Mouse (Mus musculus): ENCODE measurements around the gene Il6st. TPM values are rescaled to one million over a fixed set of nuclear protein-coding genes. Genes with fewer than 3 reads are reported as not detected.
A peak's percentile ranks its signal among the peaks of the same experiment; 100 is the strongest.

The Il6st gene
- polyA plus RNA-seq, 2 experiments from 2014 or later, result 52.9 to 65.9 TPM

DNA sequence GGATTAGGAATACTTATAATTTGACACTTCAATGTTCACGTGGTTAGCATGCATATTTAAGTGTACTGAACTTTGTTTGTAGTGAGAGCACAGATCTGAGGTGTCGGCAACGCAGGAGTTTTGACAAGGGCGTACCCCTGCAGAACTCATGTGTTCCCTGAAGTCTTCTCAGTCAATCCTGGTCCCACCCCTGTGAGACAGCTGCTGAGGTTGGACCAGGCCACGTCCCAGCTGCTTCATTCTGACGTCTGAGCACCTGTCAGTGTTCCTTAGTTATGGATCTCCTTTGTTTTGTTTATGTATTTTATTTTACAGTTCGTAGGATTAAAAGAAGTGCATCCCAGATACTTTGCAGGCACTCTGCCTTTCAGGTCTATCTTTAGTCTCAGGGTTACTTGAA is 19.1 kb downstream of the Il6st start:
- no peak for ATAC-seq

DNA sequence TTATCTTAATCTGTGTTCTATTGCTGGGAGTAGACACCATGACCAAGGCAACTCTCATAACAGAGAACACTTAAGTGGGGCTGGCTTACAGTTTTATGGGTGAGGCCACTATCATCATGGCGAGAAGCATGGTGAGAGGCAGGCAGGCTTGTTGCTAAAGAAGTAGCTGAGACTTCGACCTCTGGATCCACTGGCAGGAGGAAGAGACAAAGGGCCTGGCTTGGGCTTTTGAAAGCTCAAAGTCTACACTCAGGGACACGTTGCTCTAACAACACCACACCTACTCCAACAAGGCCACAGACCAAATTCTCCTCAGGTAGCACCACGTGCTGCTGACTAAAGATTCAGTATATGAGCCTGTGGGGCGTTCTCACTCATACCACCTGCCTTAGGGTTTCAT is 22.4 kb downstream of the Il6st start:
- no peak for ATAC-seq

DNA sequence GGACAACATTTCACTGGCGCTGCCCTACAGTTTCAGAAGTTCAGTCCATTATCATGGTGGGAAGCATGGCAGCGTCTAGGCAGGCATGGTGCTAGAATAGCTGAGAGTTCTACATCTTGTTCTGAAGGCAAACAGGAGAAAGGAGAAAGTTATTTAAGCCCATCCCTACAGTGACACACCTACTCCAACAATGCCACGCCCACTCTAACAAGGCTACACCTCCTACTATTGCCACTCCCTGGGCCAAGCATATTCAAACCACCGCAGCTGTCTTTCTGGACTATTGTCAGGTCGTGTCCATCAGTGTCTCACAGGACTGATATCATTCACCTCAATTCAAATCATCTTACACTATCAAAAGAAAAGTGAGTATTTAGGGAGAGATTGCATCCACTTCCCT is 22.8 kb downstream of the Il6st start:
- no peak for ATAC-seq

DNA sequence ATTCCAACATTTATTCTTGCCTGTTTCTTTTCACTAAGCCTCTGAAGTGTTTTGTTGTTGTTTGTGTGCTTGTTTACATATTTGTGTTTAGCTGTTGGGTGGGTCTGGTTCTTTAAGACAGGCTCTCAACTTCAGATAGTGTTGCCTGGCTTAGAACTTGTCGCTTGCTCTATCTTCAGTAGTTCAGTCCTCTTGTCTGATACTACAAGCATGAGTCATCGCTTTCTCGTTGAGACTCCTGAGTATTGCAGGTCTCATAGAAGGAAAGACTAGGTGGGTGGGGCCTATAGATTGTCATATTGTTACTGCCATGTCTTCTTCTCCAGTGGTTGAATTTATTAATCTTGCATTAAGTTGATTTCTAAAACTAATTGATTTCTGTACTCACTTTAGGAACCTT is 26.2 kb downstream of the Il6st start:
- ATAC-seq, result no peak

DNA sequence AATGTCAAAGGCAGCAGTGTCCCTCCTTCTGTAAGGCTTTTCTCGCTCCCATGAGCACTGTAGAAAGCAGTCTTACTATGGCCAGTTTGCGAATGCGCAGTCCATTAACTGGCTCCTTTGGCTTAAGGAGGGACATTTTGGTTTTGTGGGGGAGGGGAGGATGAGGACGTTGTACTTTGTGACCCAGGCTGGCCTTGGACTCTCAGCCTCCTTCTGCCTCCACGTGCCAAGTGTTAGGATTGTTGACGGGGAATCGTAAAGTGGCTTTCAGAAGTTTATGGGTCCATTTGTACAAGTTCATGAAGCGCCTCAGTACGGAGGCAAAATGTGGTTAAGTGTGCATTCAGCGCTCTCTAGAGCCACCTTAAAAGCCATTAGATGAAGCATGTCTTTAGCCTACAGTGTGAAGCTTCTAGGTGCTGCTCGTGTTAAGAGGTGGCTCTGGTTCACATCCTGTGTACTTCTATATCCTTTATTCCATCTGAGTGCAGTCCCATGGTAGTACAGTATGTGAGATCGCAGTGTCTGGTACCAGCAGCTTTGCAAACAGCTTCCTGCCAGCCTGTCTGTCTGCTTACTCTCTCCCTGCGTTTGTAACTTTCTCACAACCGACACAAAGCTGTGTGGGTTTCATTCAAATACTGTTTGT is 27.9 kb downstream of the Il6st start:
- ATAC-seq, result peak; percentile 20

DNA sequence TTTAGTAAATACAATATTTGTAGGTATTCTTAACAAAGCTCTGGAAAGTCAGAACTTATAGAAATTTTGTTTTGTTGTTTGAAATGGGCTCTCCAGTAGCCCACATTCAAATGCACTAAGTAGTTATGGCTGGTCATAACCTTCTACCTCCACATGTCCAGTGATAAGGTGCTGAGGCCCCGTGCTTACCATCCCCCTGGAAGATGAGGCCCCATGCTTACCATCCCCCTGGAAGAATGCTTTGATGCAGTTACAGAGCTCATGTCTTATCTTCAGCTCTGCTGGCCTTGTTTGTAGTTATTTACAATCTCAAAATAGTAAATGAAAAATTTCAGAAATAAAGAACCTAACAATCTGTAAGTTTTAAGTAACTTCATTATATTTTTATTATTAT is 28.4 kb downstream of the Il6st start:
- ATAC-seq, result no peak

DNA sequence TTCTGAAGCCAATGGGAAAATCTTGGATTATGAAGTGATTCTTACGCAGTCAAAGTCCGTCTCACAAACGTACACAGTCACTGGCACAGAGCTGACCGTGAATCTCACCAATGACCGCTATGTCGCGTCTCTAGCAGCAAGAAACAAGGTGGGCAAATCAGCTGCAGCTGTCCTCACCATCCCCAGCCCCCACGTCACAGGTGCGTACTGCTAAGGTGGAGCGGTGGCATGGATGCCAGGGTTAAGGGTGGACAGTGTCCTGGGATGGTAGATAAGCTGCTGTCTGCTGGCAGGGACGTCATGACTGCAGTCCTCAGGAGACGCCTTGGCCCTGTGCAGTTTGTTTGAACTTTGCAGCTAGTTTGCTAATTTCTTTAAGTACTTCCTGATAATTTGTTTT is 30.7 kb downstream of the Il6st start:
- no peak for ATAC-seq

DNA sequence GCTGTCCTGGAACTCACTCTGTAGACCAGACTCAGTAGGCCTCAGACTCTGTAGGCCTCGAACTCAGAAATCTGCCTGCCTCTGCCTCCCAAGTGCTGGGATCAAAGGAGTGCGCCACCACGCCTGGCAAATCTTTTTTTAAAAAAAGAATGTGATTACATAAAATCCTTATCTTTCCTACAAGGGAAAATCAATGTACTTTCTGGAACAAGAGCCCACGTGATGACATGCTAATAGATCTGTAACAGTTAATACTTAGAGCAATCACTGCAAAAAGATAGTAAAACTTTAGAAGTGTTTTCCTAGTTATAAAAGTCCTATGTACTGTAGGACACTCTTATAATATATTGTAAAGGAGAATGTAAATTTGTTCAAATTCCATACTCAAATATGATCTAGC is 36.2 kb downstream of the Il6st start:
- ATAC-seq, result no peak

DNA sequence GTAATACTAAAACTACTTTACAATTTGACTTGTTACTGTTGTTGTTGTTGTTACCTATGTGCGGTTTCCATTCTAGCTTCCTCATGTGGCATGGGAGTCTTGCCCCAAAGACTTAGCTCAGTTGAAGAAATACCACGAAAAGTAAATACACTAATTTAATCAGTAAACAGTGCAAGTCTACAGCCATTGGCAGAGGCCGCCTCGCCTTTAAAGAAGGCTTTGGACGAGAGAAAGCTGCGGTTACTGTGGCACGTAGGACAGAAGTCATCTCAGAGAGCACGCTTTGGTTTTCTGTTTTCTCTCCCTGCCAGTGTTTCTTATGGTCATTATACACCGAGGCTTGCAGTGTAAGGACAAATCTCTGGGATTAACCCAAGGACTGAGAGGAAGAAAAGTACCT is 36.6 kb downstream of the Il6st start:
- no peak for ATAC-seq

DNA sequence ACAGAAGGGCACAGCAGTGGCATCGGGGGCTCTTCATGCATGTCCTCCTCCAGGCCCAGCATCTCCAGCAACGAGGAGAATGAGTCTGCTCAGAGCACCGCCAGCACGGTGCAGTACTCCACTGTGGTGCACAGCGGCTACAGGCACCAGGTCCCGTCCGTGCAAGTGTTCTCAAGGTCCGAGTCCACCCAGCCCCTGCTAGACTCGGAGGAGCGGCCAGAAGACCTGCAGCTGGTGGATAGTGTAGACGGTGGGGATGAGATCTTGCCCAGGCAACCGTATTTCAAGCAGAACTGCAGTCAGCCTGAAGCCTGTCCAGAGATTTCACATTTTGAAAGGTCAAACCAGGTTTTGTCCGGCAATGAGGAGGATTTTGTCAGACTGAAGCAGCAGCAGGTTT is 40.0 kb downstream of the Il6st start:
- ATAC-seq, result no peak

DNA sequence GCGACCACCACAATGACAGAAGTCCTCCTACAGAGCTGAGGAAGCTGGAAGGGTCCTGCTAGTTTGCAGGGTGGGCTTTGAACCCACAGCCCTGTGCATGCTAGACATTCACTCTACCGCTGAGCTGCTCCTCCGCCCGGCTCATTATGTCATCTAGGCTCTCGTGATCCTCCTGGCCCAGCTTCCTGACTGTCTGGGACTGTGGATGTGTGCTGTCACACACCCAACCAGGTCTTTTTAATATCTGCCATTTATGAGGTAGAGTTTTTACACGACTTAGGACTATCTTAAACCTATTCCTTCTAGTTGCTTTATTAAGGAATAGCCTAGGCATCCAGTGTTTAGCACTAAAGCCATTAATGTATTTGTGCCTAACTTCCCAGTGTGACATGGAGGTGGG is 41.6 kb downstream of the Il6st start:
- ATAC-seq, result no peak

DNA sequence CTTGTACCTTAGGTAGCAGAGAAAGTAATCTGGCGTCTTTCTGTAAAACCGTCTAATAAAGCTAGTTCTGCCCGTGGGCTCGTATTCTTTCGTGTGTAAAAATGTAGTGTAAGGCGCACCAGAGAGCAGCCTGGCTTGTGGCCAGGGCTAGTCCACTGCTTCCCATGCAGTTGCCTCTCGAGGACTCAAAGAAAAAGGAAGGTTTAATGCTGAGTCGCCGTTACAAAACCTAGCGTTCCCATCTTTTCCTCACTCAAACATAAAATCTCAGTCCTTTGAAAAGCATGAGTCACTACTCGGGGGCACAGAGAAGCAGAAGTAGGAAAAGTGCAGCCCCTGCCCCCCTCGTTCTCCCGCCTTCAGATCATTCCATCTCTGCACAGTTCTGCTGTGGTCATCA is 42.9 kb downstream of the Il6st start:
- no peak for ATAC-seq

DNA sequence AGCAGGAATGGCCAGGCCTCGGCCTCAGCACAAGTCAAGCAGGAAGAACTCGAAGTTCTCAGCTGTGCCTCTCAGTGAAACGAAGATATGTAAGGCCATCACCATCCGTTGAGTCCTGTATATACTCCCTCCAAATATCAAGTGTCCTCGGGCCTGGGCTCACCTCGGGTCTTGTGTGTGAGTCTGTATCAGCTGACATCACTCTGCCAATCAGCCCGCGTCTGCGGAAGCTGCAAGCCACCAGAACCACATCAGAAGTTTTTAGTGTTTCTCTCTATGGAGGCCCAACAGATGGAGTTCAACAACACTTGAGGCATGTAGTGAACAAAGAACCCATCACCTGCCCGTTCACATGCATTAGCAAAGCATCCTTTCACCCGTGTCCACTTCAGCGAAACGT is 43.8 kb downstream of the Il6st start:
- ATAC-seq, result peak; percentile 79

DNA sequence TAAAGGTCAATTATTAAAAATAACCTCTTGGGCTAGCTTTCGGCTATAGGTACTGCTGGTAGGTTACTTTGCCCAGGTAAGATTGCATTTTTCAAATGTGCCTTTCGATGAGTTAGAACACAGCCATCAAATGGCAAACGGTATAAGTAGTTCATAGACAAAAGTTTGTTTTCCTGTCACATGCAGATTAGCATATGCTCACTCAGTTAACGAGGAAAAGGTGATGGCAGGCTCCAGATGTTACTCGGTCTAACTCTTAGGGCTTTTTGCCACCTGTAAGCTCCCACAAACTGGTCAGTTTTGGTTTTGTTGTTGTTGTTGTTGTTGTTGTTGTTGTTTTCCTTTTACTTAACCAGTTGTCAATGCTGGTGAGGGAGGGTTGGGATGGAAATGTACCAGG is 44.6 kb downstream of the Il6st start:
- ATAC-seq, result no peak

DNA sequence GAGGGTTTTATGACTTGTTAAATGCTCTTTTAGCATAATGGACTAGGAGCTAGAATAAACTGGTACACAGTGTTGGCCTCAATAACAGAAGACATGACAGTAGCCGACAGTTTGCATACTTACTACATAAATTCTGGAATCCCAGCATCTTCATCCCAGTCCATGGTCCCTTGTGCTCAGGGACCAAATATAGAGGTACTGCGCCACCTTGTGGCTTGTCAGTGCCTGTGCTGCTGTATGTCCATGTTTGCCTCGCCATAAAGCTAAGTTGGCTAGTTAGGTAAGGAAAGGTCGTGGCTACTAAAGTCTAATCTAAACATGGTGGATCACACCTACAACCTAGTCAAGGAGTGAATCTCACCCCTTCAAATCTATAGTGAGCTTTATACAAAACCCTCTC is 45.6 kb downstream of the Il6st start:
- ATAC-seq, result peak; percentile 28

DNA sequence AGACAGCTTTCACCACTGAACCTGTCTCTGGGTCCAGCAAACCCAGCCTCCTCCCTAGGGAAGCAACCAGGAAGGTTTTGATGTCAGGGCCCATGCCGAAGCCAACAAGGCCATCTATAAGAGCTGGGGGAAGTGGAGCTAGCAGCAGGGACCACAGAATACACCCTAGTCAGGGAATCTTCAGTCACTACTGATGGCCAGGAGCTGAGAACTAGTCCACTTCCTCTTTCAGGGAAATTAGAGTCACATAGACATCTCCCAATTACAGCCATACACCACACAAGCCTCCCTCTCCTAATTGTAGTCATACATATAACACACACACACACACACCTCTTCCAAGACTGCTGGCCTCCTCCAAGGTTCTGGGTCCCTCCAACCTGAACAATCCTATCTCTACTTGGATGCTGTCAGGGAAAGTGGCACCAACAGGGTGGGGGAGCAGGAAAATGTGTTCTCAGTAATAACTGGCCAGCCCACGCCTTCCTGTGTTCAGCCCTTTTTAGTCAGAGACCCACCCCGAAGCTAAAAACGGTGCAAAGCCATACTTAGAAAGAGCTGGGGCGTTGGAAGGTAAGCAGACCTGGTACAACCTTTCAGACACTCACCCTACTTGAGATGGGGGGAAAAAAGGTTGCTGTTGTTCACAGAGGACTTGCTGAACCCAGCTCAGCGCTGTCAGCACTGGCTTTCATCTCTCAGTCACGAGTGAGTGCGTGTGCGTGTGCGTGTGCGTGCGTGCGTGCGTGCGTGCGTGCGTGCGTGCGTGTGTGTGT is 46.8 kb downstream of the Il6st start:
- peak; percentile 52 for ATAC-seq

DNA sequence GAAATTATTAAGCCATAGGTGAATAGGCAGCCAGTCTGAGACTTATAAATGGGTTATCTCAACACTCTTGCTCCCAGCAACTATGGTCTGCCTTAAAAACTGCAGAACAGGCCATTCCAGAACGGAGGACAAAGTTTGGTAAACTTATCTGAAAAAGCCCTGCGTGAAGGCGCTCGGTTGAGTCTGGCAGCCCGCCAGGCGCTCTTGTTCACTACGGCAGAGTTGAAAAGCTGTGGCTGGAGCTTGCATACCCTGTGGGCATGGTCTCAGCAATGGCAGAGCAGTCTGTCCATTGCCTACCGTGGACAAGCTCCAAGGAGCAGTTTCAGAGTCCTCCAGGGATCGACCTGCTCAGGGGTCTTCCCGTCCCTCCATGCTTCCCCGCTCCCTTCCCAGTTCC is 47.4 kb downstream of the Il6st start:
- no peak for ATAC-seq

DNA sequence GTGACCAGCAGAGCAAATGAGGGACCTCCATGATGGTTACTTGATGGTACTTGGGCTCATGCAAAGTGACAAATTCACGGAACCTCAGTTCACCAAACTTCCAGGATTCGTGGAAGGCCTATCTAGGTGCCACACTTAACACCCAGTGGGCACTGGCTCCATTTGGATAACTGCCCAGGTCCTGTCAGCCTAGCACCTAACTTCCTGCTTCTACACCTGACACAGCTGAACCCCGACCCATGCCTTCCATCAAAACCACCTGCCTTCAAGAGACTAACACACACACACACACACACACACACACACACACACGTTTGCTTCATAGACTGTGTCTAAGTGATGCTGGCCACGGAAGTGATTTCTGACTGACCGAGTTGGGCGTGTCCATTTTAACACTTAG is 47.9 kb downstream of the Il6st start:
- ATAC-seq, result no peak

DNA sequence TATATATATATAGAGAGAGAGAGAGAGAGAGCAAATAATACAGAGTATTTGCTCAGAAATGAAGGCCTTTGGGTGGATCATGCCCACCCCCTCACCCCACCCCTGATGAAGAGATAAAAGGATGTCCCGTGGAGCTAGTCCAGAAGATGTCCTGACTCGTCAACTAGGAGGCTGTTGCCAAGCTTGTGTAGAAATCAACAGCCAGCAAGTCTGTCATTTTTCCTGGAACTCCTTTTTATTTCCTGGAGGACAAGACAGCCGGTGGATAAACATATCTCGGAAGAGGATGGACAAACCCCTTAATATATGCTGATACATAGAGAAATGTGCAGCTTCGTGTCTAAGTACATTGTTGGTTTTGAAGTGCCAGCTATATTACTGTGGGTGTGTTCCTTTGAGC is 49.0 kb downstream of the Il6st start:
- ATAC-seq, result no peak

DNA sequence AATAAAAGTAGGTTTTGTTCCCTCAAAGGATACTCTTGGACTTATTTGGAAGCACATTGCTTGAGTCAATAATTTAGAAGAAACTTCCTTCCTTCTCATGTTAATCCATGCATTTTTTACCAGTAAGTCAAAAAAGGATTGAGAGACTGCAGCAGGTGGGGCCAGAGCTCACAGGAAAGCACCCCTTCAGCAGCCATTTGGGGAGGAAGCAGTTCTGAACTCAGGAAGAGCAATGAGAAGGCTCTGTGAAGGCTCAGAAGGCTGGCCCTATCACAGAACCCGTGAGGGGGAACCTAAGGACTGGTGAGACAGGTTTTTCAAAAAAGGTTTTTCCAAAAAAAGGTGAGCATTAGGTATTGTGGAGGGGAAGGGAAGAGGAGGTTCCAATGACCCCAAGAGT is 50.7 kb downstream of the Il6st start:
- no peak for ATAC-seq

DNA sequence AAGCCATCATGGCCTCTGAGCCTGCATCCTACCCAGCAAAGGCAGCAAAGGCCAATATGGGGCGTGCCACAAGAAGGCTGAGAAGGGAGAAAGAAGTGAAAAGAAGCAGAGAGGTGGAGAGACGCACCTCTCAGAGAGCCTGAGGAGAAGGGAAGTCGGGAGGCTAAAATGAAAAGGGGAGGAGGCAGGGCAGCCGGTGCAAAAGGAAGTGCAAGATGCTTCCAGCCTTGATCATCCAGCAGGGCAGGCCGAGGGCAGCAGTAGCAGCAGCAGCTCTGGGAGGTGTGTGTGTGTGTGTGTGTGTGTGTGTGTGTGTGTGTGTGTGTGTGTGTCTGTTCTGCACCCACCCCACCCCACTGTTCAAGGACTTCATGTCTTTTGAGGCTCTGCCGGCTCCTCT is 58.4 kb downstream of the Il6st start:
- no peak for ATAC-seq

DNA sequence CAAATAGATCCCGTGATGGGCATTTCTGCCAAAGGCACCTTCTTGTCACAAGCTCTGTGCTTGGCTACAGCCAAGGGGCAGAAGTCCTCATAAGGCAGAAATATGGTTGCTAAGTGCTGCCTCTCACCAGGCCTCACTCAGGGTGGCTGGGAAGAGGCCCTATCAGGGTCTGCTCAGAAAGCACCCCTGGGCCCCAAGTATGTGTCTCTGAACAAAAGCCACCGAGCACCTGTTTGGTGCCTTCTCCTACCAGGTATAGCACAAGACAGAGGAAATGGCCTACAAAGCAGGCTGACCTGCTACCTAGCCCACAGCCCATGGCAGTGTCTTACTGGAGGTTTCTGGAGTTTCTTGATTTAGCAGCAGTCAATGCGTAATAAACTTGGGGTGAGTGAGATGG is 59.0 kb downstream of the Il6st start:
- no peak for ATAC-seq

DNA sequence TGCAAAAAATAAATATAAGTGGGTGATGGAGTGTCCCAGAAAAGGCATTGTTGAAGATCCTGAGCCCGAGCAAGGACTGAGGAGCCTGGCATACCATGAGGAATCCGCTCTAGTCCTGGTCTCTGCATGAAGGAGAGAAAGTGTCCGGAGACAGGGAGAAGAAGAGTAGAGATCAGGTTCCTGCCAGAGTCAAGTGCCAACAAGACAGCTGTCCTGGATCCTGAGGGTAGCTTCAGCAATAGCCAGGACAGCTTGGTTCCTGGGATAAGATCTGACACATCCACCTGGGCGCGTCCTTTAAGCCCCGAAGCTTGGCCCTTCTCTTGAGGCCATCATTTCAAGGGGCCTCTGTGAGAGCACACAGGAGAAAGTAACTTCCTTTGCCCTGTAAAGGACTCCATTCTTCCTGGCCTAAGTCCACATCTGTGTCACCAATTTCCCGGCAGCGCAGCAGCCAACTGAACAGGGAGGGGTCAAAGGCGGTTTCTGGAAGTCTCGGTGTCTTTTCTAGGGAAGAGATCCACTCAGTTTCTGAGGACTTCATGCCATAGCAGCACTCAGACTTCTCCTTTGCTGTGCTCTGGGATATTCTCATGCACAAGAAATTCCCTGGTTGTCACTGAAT is 59.6 kb downstream of the Il6st start:
- ATAC-seq, result no peak

DNA sequence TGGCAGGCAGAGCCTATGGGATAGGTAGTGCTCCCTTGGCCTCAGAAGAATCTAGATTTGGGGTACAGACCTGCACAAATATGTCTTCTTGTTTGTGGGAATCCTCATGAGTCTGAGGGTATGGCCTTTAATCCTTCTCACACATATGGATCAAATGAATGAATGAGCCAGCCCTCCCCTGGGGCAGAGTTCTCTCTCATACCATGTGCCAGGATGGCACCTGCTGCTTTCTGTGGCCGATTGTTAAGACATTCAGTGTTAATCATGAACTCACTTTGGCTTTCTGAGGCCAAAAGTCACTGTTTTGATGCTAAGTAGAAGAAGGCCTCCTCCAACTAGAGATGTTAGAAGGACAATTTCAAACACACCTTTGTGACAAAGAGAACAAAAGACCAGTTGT is 63.3 kb downstream of the Il6st start:
- ATAC-seq, result no peak

All from CD4-positive, CD25-positive, alpha-beta regulatory T cell, adult 4 months (primary cell).